Mouse (Mus musculus) spleen, adult 2 months (tissue): ENCODE data around the gene Psmb4.

Experiments used
- CTCF ChIP-seq: fragments of 200-500 bp; IDR thresholded peaks from 2 replicates; pipeline ENCODE4 v1.5.1; 2011; ENCODE audit warnings: mild to moderate bottlenecking, inconsistent platforms; ENCODE audit not compliant: insufficient read depth, insufficient read length, insufficient replicate concordance; ENCODE audit errors: extremely low read depth
- POLR2A ChIP-seq: fragments of 200-500 bp; IDR thresholded peaks from 2 replicates; pipeline ENCODE4 v1.6.1; 2011; ENCODE audit warnings: low read depth, low read length, inconsistent platforms

- TF ChIP-seq POLR2A (no peak), CTCF (no peak)
Observed at GRCm38 (mm10) chr3:94851731-94852130, 35.0 kb downstream of the Psmb4 start.
